Mouse (Mus musculus) bone marrow, adult 2 months (tissue): Measurements from ENCODE around the gene Col6a4.

Source experiments
- CTCF ChIP-seq: fragments of 200-500 bp; IDR thresholded peaks from 2 replicates; pipeline ENCODE4 v1.5.1; 2011; ENCODE audit warnings: low read length, control low read depth; ENCODE audit not compliant: control insufficient read depth, insufficient read depth
- POLR2A ChIP-seq: fragments of 200-500 bp; IDR thresholded peaks from 2 replicates; pipeline ENCODE4 v1.6.1; 2011; ENCODE audit warnings: low read depth, mild to moderate bottlenecking, control low read depth, low read length, borderline replicate concordance; ENCODE audit not compliant: control insufficient read depth

DNA sequence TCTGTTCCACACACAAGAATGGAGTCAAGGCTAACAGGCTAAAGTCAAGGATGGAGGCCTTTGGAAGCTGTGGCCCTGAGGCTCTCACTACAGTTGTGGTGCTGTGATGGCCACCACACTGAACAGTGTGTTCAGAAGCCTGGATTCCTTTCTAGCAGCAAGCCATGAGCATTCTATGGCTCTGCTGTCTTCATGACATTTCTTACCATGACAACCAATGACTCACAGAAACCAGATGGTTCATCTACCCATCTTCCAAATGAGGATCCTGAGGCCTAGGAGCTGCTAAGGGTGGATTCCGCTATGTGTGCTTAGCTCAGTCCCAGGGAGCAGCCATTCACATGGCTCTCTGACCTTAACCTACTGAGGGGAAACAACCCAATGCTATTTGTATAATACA lies 57.3 kb downstream of the Col6a4 start:
- no peak for TF ChIP-seq POLR2A
- TF ChIP-seq CTCF: no peak
